Mouse (Mus musculus) C2C12 (cell line): ENCODE data around the gene Ypel3. TPM values are rescaled to one million over a fixed set of nuclear protein-coding genes. Genes with fewer than 3 reads are reported as not detected.

Experiments used
- H3K27me3 ChIP-seq: one replicate; pipeline ENCODE4 v1.6.1; 2011; ENCODE audit not compliant: control insufficient read depth, insufficient read depth, insufficient read length
- H3K36me3 ChIP-seq: one replicate; pipeline ENCODE4 v1.6.1; 2011; ENCODE audit not compliant: control insufficient read depth, insufficient read depth
- H3K4me3 ChIP-seq: one replicate; pipeline ENCODE4 v1.5.1; 2011; ENCODE audit warnings: mild to moderate bottlenecking, control low read depth; ENCODE audit not compliant: poor library complexity, insufficient read depth, severe bottlenecking
- H3K79me2 ChIP-seq: one replicate; pipeline ENCODE4 v1.6.1; 2011; ENCODE audit not compliant: control insufficient read depth, insufficient read depth
- H3K79me3 ChIP-seq: one replicate; pipeline ENCODE4 v1.6.1; 2011; ENCODE audit warnings: low read depth, control low read depth
- H3ac ChIP-seq: one replicate; pipeline ENCODE3; 2011; ENCODE audit warnings: low read depth; ENCODE audit not compliant: control insufficient read depth, insufficient read length
- CEBPB ChIP-seq: IDR thresholded peaks from one replicate; pipeline ENCODE4 v1.6.1; 2011; ENCODE audit warnings: low read depth, mild to moderate bottlenecking, control low read depth, moderate library complexity
- CTCF ChIP-seq: IDR thresholded peaks from one replicate; pipeline ENCODE4 v1.5.1; 2011; ENCODE audit not compliant: control insufficient read depth, insufficient read depth, insufficient read length
- FOSL1 ChIP-seq: IDR thresholded peaks from one replicate; pipeline ENCODE4 v1.8.0; 2011; ENCODE audit warnings: mild to moderate bottlenecking, low read length; ENCODE audit not compliant: poor library complexity, insufficient read depth, severe bottlenecking
- MAX ChIP-seq: IDR thresholded peaks from one replicate; pipeline ENCODE4 v1.6.1; 2011; ENCODE audit warnings: mild to moderate bottlenecking, control low read depth
- MYOD1 ChIP-seq: IDR thresholded peaks from one replicate; pipeline ENCODE4 v1.6.1; 2011; ENCODE audit warnings: low read depth; ENCODE audit not compliant: control insufficient read depth, insufficient read length
- MYOG ChIP-seq: IDR thresholded peaks from one replicate; pipeline ENCODE4 v1.6.1; 2011; ENCODE audit not compliant: control insufficient read depth, insufficient read length; ENCODE audit errors: extremely low read depth
- USF1 ChIP-seq: IDR thresholded peaks from one replicate; pipeline ENCODE4 v1.6.1; 2011; ENCODE audit warnings: low read depth, mild to moderate bottlenecking, control low read depth, moderate library complexity
- polyA plus RNA-seq: library from polyadenylated mRNA; unstranded; fragments of >200 nt; fragmentation: generic; extraction: Trizol; gene quantifications from one replicate; pipeline ENCODE4 v1.2.1, GENCODE M21; 2012; ENCODE audit warnings: missing spikeins

The Ypel3 gene
- polyA plus RNA-seq, 1 experiment = 16.6 TPM

DNA sequence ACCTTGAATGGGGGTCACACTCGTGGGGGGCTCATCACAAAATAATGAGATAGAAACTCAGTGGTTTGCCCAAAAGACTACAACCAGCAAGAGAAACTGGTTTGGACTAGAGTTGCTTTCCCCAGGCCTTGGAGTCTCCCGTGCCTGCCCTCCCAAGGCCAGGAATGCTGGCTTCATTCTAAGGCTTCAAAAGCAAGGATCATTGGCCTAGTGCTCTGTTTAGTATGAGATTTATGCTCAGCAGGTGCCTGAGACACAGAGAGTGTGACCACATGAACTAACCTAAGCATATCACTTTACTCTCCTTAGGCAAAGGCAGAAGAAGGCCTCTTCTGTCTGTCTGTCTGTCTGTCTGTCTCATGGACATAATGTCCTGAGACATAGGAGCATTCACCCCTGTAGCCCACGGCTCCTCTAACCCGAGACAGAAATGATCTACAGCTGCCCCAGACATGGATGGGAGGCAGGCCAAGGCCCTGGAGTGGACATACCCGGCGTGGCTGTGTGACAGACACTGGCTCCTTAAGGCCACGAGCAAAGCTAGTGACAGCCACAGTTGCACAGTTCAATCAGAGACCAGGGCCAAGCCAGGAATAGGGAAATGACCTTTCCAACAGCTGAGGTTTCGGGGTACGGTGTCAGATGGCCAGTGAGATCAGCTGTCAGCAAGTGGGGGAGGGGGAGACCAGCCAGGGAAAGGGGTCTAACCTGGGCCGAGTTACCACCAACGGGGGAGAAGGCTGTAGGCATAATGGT lies 25.6 kb downstream of the Ypel3 start:
- Histone ChIP-seq H3ac (no peak overlapping the region), H3K79me3 (peaks cover 15% of the 10 kb centered on the region), H3K4me3 (no peak overlapping the region), H3K36me3 (peaks cover 3% of the 10 kb centered on the region), H3K27me3 (no peaks in the 10 kb centered on the region), H3K79me2 (peaks cover 23% of the 10 kb centered on the region)
- TF ChIP-seq MAX (no peak), MYOD1 (peak; percentile 17)

DNA sequence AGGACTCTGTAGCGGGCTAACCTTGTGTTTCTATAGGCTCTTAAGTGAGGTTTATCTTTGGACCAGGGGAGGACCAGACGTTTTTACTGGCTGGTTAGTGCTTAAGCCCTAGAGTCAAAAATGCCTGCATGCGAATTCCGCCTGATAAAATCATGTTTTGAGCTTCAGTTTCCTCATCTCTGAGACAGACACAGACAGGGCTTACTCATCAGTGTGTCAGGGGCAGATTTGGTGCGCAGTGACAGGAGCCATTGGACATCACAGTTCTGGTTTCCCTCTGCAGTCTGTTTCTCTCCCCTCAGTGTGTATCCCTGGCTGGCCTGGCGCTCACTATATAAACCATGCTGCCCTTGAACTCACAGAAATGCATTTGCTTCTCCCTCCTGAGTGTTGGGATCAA lies 26.4 kb downstream of the Ypel3 start:
- H3K36me3 ChIP-seq = no peaks in the 10 kb centered on the region
- no peak for TF ChIP-seq MYOD1
- TF ChIP-seq FOSL1 = no peak
- no peak for TF ChIP-seq CTCF
- no peak for TF ChIP-seq MAX
- no peak for TF ChIP-seq MYOG
- no peak for TF ChIP-seq CEBPB
- no peak for TF ChIP-seq USF1

DNA sequence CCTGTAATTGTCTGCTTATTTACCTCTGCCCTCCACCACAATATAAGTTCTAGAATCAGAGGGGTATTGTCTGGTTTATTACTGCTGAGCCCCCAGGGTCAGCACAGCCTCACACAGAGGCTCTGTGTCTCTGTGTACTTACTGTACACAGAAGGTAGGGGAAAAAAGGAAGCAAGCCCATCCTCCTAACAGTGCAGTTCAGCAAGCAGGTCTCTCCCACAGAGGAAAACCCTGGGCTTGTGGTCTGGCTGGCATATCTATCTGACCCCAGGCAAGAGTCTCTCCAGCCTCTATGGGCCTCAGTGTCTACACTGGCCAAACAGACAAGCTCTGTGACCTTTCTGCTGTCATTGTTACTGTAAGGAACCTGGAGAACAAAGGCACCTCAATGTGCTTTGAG lies 27.0 kb downstream of the Ypel3 start:
- Histone ChIP-seq H3ac (no peak overlapping the region), H3K79me2 (peaks cover 23% of the 10 kb centered on the region), H3K4me3 (no peak overlapping the region), H3K36me3 (no peaks in the 10 kb centered on the region), H3K27me3 (no peaks in the 10 kb centered on the region), H3K79me3 (peaks cover 3% of the 10 kb centered on the region)
- TF ChIP-seq CEBPB = no peak
- TF ChIP-seq CTCF = no peak
- no peak for TF ChIP-seq USF1
- no peak for TF ChIP-seq MYOG
- TF ChIP-seq FOSL1 = no peak
- TF ChIP-seq MYOD1 = no peak
- TF ChIP-seq MAX = no peak

More for the DNA sequence above, 26.4 kb downstream of the Ypel3 start:
- H3K4me3 ChIP-seq = no peak overlapping the region
- H3K79me3 ChIP-seq = peaks cover 9% of the 10 kb centered on the region
- H3K79me2 ChIP-seq = peaks cover 23% of the 10 kb centered on the region
- H3ac ChIP-seq = no peak overlapping the region
- no peaks in the 10 kb centered on the region for H3K27me3 ChIP-seq

DNA sequence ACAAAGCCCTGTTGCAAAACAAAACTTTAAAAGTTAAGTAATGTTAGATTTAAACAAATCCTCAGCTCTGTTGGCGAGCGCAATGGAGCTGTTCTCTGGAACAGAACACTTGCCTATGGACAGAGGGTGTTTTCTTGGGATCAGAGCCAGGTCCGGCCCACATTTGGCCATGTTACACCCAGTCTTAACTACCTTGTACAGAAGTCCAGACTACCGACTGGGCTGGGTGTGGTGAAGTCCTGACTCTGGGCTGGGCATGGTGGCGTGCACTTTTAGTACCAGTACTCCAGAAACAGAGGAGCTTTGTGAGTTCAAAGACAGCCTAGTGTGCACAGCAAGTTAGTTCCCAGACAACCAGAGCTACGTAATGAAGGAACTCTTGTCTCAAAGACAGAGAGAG lies 30.2 kb downstream of the Ypel3 start:
- Histone ChIP-seq H3K36me3 (no peaks in the 10 kb centered on the region), H3ac (no peak overlapping the region), H3K27me3 (no peaks in the 10 kb centered on the region), H3K79me2 (peaks cover 20% of the 10 kb centered on the region), H3K4me3 (no peak overlapping the region), H3K79me3 (peaks cover 2% of the 10 kb centered on the region)
- no peak for TF ChIP-seq FOSL1
- TF ChIP-seq MYOD1 = no peak
- no peak for TF ChIP-seq MYOG
- TF ChIP-seq MAX = no peak
- no peak for TF ChIP-seq USF1
- TF ChIP-seq CTCF = no peak
- TF ChIP-seq CEBPB = no peak

DNA sequence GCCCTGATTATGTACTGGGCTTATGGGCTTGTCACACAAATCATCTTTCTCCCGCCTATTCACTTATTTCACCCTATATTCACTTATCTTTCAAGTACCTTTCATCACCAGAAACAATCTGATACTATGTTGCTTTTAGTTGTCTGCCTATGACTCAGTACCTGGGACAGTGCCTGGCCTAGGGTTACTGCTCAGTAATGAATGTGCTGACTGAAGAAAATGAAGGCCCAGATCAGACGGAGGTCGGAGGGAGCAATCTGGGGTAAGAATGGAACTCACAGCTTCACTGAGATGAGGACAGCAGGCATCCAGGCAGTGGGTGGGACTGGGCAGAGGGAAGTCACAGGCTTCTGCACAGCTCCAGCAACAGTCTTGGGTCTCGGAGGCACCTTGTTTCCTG lies 30.6 kb downstream of the Ypel3 start:
- no peaks in the 10 kb centered on the region for H3K27me3 ChIP-seq
- TF ChIP-seq MAX = no peak
- TF ChIP-seq FOSL1 = no peak
- TF ChIP-seq MYOD1 = no peak
- TF ChIP-seq USF1 = no peak
- no peak for TF ChIP-seq MYOG
- TF ChIP-seq CEBPB = no peak
- TF ChIP-seq CTCF = no peak
- no peaks in the 10 kb centered on the region for H3K36me3 ChIP-seq
- H3ac ChIP-seq = peak overlapping the region; percentile 42
- no peak overlapping the region for H3K4me3 ChIP-seq
- peaks cover 2% of the 10 kb centered on the region for H3K79me3 ChIP-seq
- peaks cover 20% of the 10 kb centered on the region for H3K79me2 ChIP-seq

DNA sequence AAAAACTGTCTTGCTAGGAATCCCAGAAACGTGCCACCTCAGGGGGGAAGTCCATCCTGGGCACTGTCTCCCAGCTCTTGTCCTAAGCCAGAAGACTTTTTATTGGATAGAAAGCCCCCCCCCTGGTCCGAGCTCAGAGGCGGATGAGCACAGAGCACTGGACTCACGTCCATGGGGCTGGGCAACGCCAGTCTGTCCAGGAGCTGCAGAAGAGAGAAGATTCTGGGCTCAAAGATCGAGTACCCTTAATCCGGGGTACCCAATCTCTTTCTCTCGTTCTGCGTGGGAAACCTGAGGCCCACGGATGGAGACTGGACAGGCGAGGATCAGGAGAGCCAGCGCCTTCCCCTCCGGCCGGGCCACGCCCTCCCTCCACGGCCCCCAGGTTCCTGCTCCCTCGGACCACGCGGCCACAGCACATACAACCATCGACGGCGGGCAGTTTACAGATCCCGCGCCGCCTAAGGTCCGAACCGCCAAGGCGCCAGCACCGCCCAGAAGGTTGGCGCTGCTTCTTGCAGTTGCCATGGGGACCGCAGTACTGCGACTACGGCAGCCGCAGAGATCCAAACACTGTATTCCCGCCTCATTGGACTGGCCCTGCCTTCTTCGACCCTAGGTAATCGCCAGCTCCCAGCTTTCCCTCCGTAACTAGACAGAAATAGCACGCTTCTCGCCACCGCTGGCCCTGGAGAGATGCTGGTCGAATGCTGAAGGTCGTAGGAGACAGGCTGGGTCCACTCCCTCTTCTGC lies 32.1 kb downstream of the Ypel3 start:
- no peaks in the 10 kb centered on the region for H3K27me3 ChIP-seq
- peak overlapping the region; percentile 81 for H3ac ChIP-seq
- peaks cover 2% of the 10 kb centered on the region for H3K79me3 ChIP-seq
- TF ChIP-seq CTCF (no peak), MAX (peak; percentile 60)
- peaks cover 20% of the 10 kb centered on the region for H3K79me2 ChIP-seq
- H3K36me3 ChIP-seq = no peaks in the 10 kb centered on the region
- peak overlapping the region; percentile 42 for H3K4me3 ChIP-seq
